Mouse (Mus musculus) liver, postnatal 0 days (tissue): ENCODE results near the gene Cds1. TPM values are rescaled to one million over a fixed set of nuclear protein-coding genes. Genes with fewer than 3 reads are reported as not detected.
A peak's percentile ranks its signal among the peaks of the same experiment; 100 is the strongest.

Experiments
- ATAC-seq: fragments of 200-750 bp; cut with Nextera tagmentation; 2 replicates; pipeline ENCODE4 v1.8.0; 2017; ENCODE audit warnings: mild to moderate bottlenecking, moderate library complexity
- DNase-seq: peaks from one replicate; pipeline ENCODE4 v3.0.0-alpha.2; 2016
- H3K27ac ChIP-seq: fragments of 300-500 bp; sonication (generic); 2 replicates; pipeline ENCODE4 v1.5.1; 2014; ENCODE audit warnings: antibody characterized with exemption, moderate library complexity, mild to moderate bottlenecking, low read depth
- H3K27me3 ChIP-seq: fragments of 300-500 bp; sonication (generic); 2 replicates; pipeline ENCODE4 v1.6.1; 2014; ENCODE audit warnings: low read length, control low read depth, mixed read lengths; ENCODE audit not compliant: insufficient read depth
- H3K36me3 ChIP-seq: fragments of 300-500 bp; sonication (generic); replicated peaks from 2 replicates; pipeline ENCODE4 v1.6.1; 2014; ENCODE audit warnings: mild to moderate bottlenecking, control low read depth, low read length, moderate library complexity, mixed read lengths; ENCODE audit not compliant: insufficient read depth
- H3K4me1 ChIP-seq: fragments of 300-500 bp; sonication (generic); 2 replicates; pipeline ENCODE4 v1.6.1; 2014; ENCODE audit warnings: antibody characterized with exemption, mild to moderate bottlenecking, control low read depth; ENCODE audit not compliant: insufficient read depth
- H3K4me2 ChIP-seq: fragments of 300-500 bp; sonication (generic); 2 replicates; pipeline ENCODE4 v1.6.1; 2014; ENCODE audit warnings: low read depth, mild to moderate bottlenecking, low read length, moderate library complexity, mixed read lengths
- H3K4me3 ChIP-seq: fragments of 300-500 bp; sonication (generic); 2 replicates; pipeline ENCODE4 v1.5.1; 2014; ENCODE audit warnings: low read depth, low read length
- H3K9ac ChIP-seq: fragments of 300-500 bp; sonication (generic); replicated peaks from 2 replicates; pipeline ENCODE4 v1.6.1; 2014; ENCODE audit warnings: mild to moderate bottlenecking, moderate library complexity
- H3K9me3 ChIP-seq: fragments of 300-500 bp; sonication (generic); 2 replicates; pipeline ENCODE4 v1.6.1; 2016; ENCODE audit warnings: mild to moderate bottlenecking, control low read depth, low read length, mixed read lengths
- CTCF ChIP-seq: sonication (generic); IDR thresholded peaks from 2 replicates; pipeline ENCODE4 v1.5.1; 2016; ENCODE audit warnings: antibody characterized with exemption, low read depth
- EP300 ChIP-seq: IDR thresholded peaks from 2 replicates; pipeline ENCODE4 v1.6.1; 2016; ENCODE audit warnings: antibody characterized with exemption, low read depth, mild to moderate bottlenecking
- WGBS: fragments of 180-500 bp; shearing (Covaris S2); extraction: QIAGEN DNeasy Blood & Tissue Kit; methylation state at CpG from one replicate; pipeline ENCODE4 v1.1.7; 2014; ENCODE audit not compliant: insufficient replicate concordance; 5-methylcytosine and 5-hydroxymethylcytosine counted together
- polyA plus RNA-seq: library from polyadenylated mRNA; unstranded; fragments of >200 nt; fragmentation: Nextera tagmentation; extraction: Ambion mirVana; gene quantifications from 2 replicates; pipeline ENCODE4 v1.2.1, GENCODE M21; 2015

Gene Cds1
- polyA plus RNA-seq, 1 experiment from 2014 or later, result 0.39 TPM

DNA sequence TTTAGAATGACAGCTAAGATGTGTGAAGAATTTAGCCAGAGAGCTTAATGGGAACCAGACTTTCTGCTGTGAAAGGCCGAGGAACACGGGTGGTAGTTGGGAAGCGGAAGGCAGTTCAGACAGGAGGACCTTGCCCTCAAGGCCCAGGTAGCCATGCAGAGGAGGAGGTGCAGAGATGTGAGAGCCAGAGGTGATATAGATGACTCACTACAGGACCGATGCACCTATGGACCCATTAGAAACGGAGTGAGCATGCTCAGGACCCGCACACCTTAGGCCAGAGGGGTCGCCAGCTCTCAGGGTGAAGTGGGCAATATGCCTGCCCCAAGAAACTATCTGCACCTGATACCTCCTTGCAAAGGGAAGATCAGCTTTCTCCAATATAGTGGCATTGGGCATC is 3.6 kb downstream of the Cds1 start:
- Histone ChIP-seq H3K4me2 (no peak overlapping the region), H3K4me1 (peaks cover 4% of the 10 kb centered on the region; the same call in 1 of the 2 replicates), H3K27ac (no peak overlapping the region), H3K9me3 (no peaks in the 10 kb centered on the region), H3K9ac (no peak overlapping the region), H3K4me3 (no peak overlapping the region), H3K36me3 (no peaks in the 10 kb centered on the region), H3K27me3 (peaks cover 69% of the 10 kb centered on the region)
- no peak for ATAC-seq
- TF ChIP-seq EP300 (no peak), CTCF (no peak)
- WGBS, result 81% methylated on average over 7 of the region's 7 CpGs
- DNase-seq, result peak; percentile 10

DNA sequence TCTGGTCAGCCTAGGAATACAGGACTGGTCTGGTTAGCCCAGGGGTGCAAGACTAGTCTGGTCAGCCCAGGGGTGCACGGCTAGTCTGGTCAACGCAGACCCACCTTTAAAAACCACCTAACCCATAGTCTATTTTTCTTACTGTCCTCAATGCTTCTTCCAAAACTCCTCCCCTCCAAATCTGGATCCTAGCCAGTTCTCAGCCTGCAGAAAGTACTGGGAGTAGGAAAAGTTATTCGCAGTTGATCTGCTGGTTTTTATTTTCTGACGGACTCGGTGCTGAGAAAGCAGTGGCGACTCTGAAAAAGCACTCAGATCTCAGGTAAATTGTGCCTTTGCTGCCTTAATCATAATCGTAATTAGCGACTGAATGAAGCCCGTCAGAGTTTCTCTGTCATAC is 7.7 kb downstream of the Cds1 start:
- whole genome bisulfite sequencing, result 83% methylated on average over 9 of the region's 9 CpGs
- no peak for ATAC-seq
- H3K36me3 ChIP-seq, result no peaks in the 10 kb centered on the region
- no peak overlapping the region for H3K4me2 ChIP-seq
- no peaks in the 10 kb centered on the region for H3K9me3 ChIP-seq
- H3K4me1 ChIP-seq, result no peaks in the 10 kb centered on the region
- no peak for DNase-seq
- TF ChIP-seq EP300 (no peak), CTCF (no peak)
- H3K4me3 ChIP-seq, result no peak overlapping the region
- no peak overlapping the region for H3K9ac ChIP-seq
- H3K27me3 ChIP-seq, result peaks cover 37% of the 10 kb centered on the region
- H3K27ac ChIP-seq, result no peak overlapping the region

DNA sequence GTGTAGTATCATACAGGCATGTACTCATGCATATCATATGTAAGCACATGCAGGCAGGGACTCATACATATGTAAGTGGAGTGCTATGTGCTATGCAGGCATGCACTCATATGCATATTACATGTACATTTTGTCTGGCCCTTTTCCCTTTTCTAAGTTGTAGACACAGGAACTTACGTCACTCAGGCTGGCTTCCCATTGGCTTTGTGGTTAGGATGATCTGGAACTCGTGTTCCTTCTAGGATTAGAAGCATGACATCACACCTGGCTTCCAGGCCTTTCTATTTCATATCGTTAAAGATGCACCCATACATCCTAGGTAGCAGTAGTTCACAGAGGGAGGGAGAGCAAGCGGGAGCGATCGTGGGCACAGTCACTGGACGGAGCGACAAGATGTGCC is 10.3 kb downstream of the Cds1 start:
- Histone ChIP-seq H3K36me3 (no peaks in the 10 kb centered on the region), H3K9me3 (no peaks in the 10 kb centered on the region), H3K4me1 (no peaks in the 10 kb centered on the region), H3K9ac (no peak overlapping the region), H3K27me3 (peaks cover 12% of the 10 kb centered on the region), H3K4me2 (no peak overlapping the region), H3K4me3 (no peak overlapping the region), H3K27ac (no peak overlapping the region)
- no peak for ATAC-seq
- TF ChIP-seq CTCF (no peak), EP300 (no peak)
- 78% methylated on average over 8 of the region's 8 CpGs for WGBS
- no peak for DNase-seq

DNA sequence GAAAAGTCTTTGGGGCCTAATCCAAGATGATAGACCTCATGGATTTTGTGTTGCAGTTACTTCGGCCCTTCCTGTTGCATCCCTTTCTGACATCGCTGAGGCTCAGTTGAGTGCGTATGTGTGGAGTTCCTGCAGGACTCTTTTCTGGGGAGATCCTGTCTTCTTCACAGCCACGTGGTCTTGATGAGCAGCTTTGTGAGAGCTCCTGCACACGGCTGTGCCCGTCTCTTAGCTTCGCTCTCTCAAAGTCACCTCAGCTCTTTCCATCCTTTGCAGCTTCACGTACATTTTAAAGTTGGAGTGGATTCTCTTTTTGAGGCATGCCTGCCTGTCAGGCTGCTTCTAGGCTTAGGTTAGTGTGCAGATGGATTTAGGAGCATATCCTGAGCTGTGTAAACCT is 11.6 kb downstream of the Cds1 start:
- Histone ChIP-seq H3K4me3 (no peak overlapping the region), H3K9ac (no peak overlapping the region), H3K9me3 (no peaks in the 10 kb centered on the region), H3K36me3 (no peaks in the 10 kb centered on the region), H3K4me1 (no peaks in the 10 kb centered on the region), H3K27ac (no peak overlapping the region), H3K27me3 (peaks cover 7% of the 10 kb centered on the region; the same call in 1 of the 2 replicates), H3K4me2 (no peak overlapping the region)
- TF ChIP-seq CTCF (no peak), EP300 (no peak)
- DNase-seq (no peak), ATAC-seq (no peak)
- 83% methylated on average over 8 of the region's 8 CpGs for WGBS

DNA sequence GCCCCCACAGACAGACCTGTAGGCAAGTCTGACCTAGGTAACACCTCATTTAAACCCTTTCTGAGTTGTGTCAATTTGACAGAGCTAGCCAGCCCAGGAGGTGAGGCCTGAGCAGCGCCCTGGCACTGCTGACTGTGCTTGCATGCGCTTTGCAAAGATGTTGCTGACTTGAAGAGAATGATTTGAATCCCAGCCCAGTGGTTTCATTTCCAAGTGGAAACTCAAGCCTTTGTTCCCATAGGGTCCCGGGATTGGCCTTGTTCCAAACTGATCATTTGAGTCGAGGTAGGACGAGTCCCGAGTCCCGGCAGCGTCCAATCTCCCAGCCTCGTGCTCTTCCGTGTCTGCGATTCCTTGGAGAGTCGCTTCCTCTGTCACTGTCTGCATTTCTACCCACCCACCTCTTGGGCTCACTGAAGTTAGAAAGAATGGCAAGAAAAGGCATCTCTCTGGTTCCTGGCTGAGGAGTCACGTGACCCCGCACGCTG is 14.5 kb downstream of the Cds1 start:
- Histone ChIP-seq H3K4me1 (no peaks in the 10 kb centered on the region), H3K36me3 (no peaks in the 10 kb centered on the region), H3K4me3 (no peak overlapping the region), H3K9ac (no peak overlapping the region), H3K9me3 (no peaks in the 10 kb centered on the region), H3K27me3 (no peaks in the 10 kb centered on the region), H3K4me2 (no peak overlapping the region), H3K27ac (no peak overlapping the region)
- WGBS, result 90% methylated on average over 15 of the region's 15 CpGs
- DNase-seq (no peak), ATAC-seq (no peak)
- TF ChIP-seq CTCF, result no peak
- no peak for TF ChIP-seq EP300

DNA sequence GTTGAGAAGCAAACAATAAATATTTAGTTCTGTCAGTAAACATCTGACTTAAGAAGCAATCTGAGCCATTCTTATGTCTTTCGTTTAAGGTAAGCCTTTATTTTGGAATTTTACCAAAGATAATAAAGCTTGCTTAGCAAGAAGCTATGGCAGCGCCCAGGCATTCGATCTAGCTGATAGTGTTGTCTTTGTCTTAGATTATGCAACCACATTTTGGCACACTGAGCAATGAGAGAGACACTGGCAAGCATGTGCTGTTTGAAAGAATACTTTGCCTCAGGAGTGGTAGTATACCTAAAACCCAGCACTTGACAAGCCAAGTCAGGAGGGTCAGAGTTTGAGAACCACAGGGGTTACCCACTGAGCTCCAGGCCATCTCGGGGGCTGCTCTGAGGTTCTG is 16.0 kb downstream of the Cds1 start:
- TF ChIP-seq EP300 (no peak), CTCF (no peak)
- no peak overlapping the region for H3K9ac ChIP-seq
- no peaks in the 10 kb centered on the region for H3K27me3 ChIP-seq
- whole genome bisulfite sequencing, result 65% methylated on average over 4 of the region's 4 CpGs
- DNase-seq, result no peak
- H3K4me2 ChIP-seq, result no peak overlapping the region
- H3K36me3 ChIP-seq, result no peaks in the 10 kb centered on the region
- H3K4me1 ChIP-seq, result peaks cover under 1% of the 10 kb centered on the region; the same call in 1 of the 2 replicates
- no peaks in the 10 kb centered on the region for H3K9me3 ChIP-seq
- ATAC-seq, result no peak
- H3K4me3 ChIP-seq, result no peak overlapping the region
- no peak overlapping the region for H3K27ac ChIP-seq

DNA sequence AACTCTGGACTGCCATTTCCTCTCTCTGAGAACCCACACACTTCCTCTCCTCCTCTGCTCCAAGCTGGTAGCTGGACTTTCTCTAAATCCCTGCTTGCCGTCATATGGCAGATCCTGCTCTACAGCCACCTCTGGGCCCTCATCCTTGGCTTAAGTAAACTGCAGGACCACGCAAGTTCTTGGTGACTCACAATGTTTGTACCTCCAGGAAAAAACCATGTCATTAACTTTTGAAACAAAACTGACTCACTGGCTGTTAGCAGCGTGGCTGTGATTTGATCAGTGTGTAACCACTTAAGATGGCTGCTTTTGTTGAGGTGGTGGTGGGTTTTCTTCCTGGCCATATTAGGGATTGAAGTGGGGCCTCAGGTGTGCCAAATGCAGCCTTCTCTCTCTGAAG is 19.4 kb downstream of the Cds1 start:
- Histone ChIP-seq H3K9me3 (no peaks in the 10 kb centered on the region), H3K27me3 (no peaks in the 10 kb centered on the region), H3K4me3 (no peak overlapping the region), H3K9ac (no peak overlapping the region), H3K4me2 (no peak overlapping the region), H3K36me3 (no peaks in the 10 kb centered on the region), H3K4me1 (peaks cover 2% of the 10 kb centered on the region; the same call in 1 of the 2 replicates), H3K27ac (no peak overlapping the region)
- 64% methylated on average over 3 of the region's 3 CpGs for WGBS
- TF ChIP-seq EP300 (no peak), CTCF (no peak)
- ATAC-seq, result no peak
- no peak for DNase-seq
